Mouse (Mus musculus): Measurements from ENCODE around the gene Mki67. TPM values are rescaled to one million over a fixed set of nuclear protein-coding genes. Genes with fewer than 3 reads are reported as not detected.

Gene Mki67
- 1 to 10 TPM; 2.3 to 2.4 TPM for total RNA-seq (2021)
- long read RNA-seq, experiment 1 = 0 reads
- long read RNA-seq, experiment 2 = 0 reads

- intact Hi-C loops (cut with DNase I) = no loop called here
- no peak for DNase-seq (ENCODE audit: low spot score in 2 of 2)
Observed at GRCm38 (mm10) chr7:135715642-135716444, at the start of gene Mki67. Gene Mki67 (minus strand): TSS chr7:135716361.

- DNase-seq (ENCODE audit: low spot score in 2 of 2) = no peak
- intact Hi-C loops (cut with DNase I) = no loop called here
Observed at GRCm38 (mm10) chr7:135763311-135763710, 47.1 kb upstream of the Mki67 start.

- no peak for DNase-seq (ENCODE audit: low spot score in 2 of 2)
- intact Hi-C loops (cut with DNase I) = no loop called here
Observed at GRCm38 (mm10) chr7:135758754-135759510, 42.8 kb upstream of the Mki67 start.

GRCm38 (mm10) chr7:135758171-135758570 lies 42.0 kb upstream of the Mki67 start:
- intact Hi-C loops (cut with DNase I) = no loop called here
- DNase-seq (ENCODE audit: low spot score in 2 of 2) = no peak

GRCm38 (mm10) chr7:135756984-135757586 lies 40.9 kb upstream of the Mki67 start:
- intact Hi-C loops (cut with DNase I) = no loop called here
- DNase-seq (ENCODE audit: low spot score in 2 of 2) = no peak

- intact Hi-C loops (cut with DNase I) = no loop called here
- DNase-seq (ENCODE audit: low spot score in 2 of 2) = peak; percentile 13 to 35
Observed at GRCm38 (mm10) chr7:135748986-135749385, 32.8 kb upstream of the Mki67 start.

GRCm38 (mm10) chr7:135747072-135747471 lies 30.9 kb upstream of the Mki67 start:
- intact Hi-C loops (cut with DNase I) = no loop called here
- no peak for DNase-seq (ENCODE audit: low spot score in 2 of 2)

GRCm38 (mm10) chr7:135746528-135746927 lies 30.4 kb upstream of the Mki67 start:
- DNase-seq (ENCODE audit: low spot score in 2 of 2) = no peak
- intact Hi-C loops (cut with DNase I) = no loop called here

- DNase-seq (ENCODE audit: low spot score in 2 of 2) = no peak
- intact Hi-C loops (cut with DNase I) = no loop called here
Observed at GRCm38 (mm10) chr7:135745091-135745490, 28.9 kb upstream of the Mki67 start.

- DNase-seq (ENCODE audit: low spot score in 2 of 2) = no peak
- intact Hi-C loops (cut with DNase I) = no loop called here
Observed at GRCm38 (mm10) chr7:135740453-135740852, 24.3 kb upstream of the Mki67 start.

- intact Hi-C loops (cut with DNase I) = loop anchor here (5.0 kb wide), 2 partner anchors 54 to 239 kb away; no protein-coding TSS in a partner anchor
- DNase-seq (ENCODE audit: low spot score in 2 of 2) = no peak
Observed at GRCm38 (mm10) chr7:135736581-135736886, 20.4 kb upstream of the Mki67 start.

GRCm38 (mm10) chr7:135735691-135736580 lies 19.8 kb upstream of the Mki67 start:
- peak; percentile 83 to 90 for DNase-seq (ENCODE audit: low spot score in 2 of 2)
- intact Hi-C loops (cut with DNase I) = loop anchor here (5.0 kb wide), 2 partner anchors 54 to 239 kb away; no protein-coding TSS in a partner anchor

- intact Hi-C loops (cut with DNase I) = loop anchor here (5.0 kb wide), 2 partner anchors 53 to 238 kb away; no protein-coding TSS in a partner anchor
- DNase-seq (ENCODE audit: low spot score in 2 of 2) = no peak
Observed at GRCm38 (mm10) chr7:135734911-135735646, 18.9 kb upstream of the Mki67 start.

GRCm38 (mm10) chr7:135734379-135734778 lies 18.2 kb upstream of the Mki67 start:
- intact Hi-C loops (cut with DNase I) = no loop called here
- DNase-seq (ENCODE audit: low spot score in 2 of 2) = no peak

- intact Hi-C loops (cut with DNase I) = no loop called here
- no peak for DNase-seq (ENCODE audit: low spot score in 2 of 2)
Observed at GRCm38 (mm10) chr7:135728038-135728437, 11.9 kb upstream of the Mki67 start.

GRCm38 (mm10) chr7:135726707-135727106 lies 10.5 kb upstream of the Mki67 start:
- peak in 1 of 2 experiments; percentile 35 for DNase-seq (ENCODE audit: low spot score in 2 of 2)
- intact Hi-C loops (cut with DNase I) = no loop called here

- intact Hi-C loops (cut with DNase I) = no loop called here
- no peak for DNase-seq (ENCODE audit: low spot score in 2 of 2)
Observed at GRCm38 (mm10) chr7:135723672-135724341, 7.6 kb upstream of the Mki67 start.

Measured in left cerebral cortex, postnatal 14 days (tissue).